Mouse (Mus musculus): ENCODE results near the gene Npas3.
A peak's percentile ranks its signal among the peaks of the same experiment; 100 is the strongest.

GRCm38 (mm10) chr12:54110342-54110741 lies 861.9 kb downstream of the Npas3 start:
- TF ChIP-seq POLR2A (IDR thresholded peaks at IDR 0.05; ENCODE audit: insufficient read depth, low read length) (no peak), CTCF (IDR thresholded peaks at IDR 0.05; ENCODE audit: low read depth, low read length) (no peak), EP300 (IDR thresholded peaks at IDR 0.05; ENCODE audit: insufficient read depth, low read depth, low read length) (peak; percentile 97)

Measured in ES-Bruce4 (cell line).